Mouse (Mus musculus): ENCODE data around the gene Rps15. TPM values are rescaled to one million over a fixed set of nuclear protein-coding genes. Genes with fewer than 3 reads are reported as not detected.

Rps15 gene
- total RNA-seq, 4 experiments from 2014 or later, result 1,106 to 1,181 (median 1,155) TPM

- peak; percentile 98 for DNase-seq
Measured at GRCm38 (mm10) chr10:80260642-80261584, 31.3 kb upstream of the Rps15 start, which contains the start of the genes Gamt and Dazap1. Gene Gamt, minus strand, starts transcription at chr10:80261012. Gene Dazap1, plus strand, starts transcription at chr10:80261486.

GRCm38 (mm10) chr10:80261585-80261968 is 30.7 kb upstream of the Rps15 start:
- peak; percentile 98 for DNase-seq

- no peak for DNase-seq
Measured at GRCm38 (mm10) chr10:80262169-80262568, 30.1 kb upstream of the Rps15 start.

GRCm38 (mm10) chr10:80262776-80263365 is 29.4 kb upstream of the Rps15 start:
- no peak for DNase-seq

- peak; percentile 99 for DNase-seq
Measured at GRCm38 (mm10) chr10:80264341-80265148, 27.7 kb upstream of the Rps15 start.

- no peak for DNase-seq
Measured at GRCm38 (mm10) chr10:80265149-80265486, 27.1 kb upstream of the Rps15 start.

- no peak for DNase-seq
Measured at GRCm38 (mm10) chr10:80270099-80270498, 22.2 kb upstream of the Rps15 start.

- no peak for DNase-seq
Measured at GRCm38 (mm10) chr10:80270734-80271181, 21.5 kb upstream of the Rps15 start.

GRCm38 (mm10) chr10:80271186-80271843 is 20.9 kb upstream of the Rps15 start:
- DNase-seq, result no peak

GRCm38 (mm10) chr10:80271870-80272585 is 20.2 kb upstream of the Rps15 start:
- no peak for DNase-seq

GRCm38 (mm10) chr10:80273847-80274246 is 18.4 kb upstream of the Rps15 start:
- DNase-seq, result no peak

- no peak for DNase-seq
Measured at GRCm38 (mm10) chr10:80276238-80276637, 16.0 kb upstream of the Rps15 start.

GRCm38 (mm10) chr10:80278390-80278789 is 13.9 kb upstream of the Rps15 start:
- no peak for DNase-seq

- no peak for DNase-seq
Measured at GRCm38 (mm10) chr10:80279273-80279672, 13.0 kb upstream of the Rps15 start.

GRCm38 (mm10) chr10:80281304-80281703 is 10.9 kb upstream of the Rps15 start:
- DNase-seq, result peak; percentile 68

- peak; percentile 57 for DNase-seq
Measured at GRCm38 (mm10) chr10:80281921-80282371, 10.3 kb upstream of the Rps15 start.

- no peak for DNase-seq
Measured at GRCm38 (mm10) chr10:80282481-80283441, 9.5 kb upstream of the Rps15 start.

- DNase-seq, result peak; percentile 66
Measured at GRCm38 (mm10) chr10:80285222-80286070, 6.8 kb upstream of the Rps15 start.

- no peak for DNase-seq
Measured at GRCm38 (mm10) chr10:80288097-80288496, 4.2 kb upstream of the Rps15 start.
